Mouse (Mus musculus) bone marrow macrophage, adult 2 months (primary cell): Measurements from ENCODE around the gene Gm20388.

Experiments used
- CTCF ChIP-seq: IDR thresholded peaks from 2 replicates; pipeline ENCODE4 v1.5.1; 2012; ENCODE audit warnings: low read depth, mild to moderate bottlenecking, low read length, moderate library complexity
- POLR2A ChIP-seq: IDR thresholded peaks from 2 replicates; pipeline ENCODE4 v1.6.1; 2012; ENCODE audit warnings: mild to moderate bottlenecking, low read depth, low read length, borderline replicate concordance

DNA sequence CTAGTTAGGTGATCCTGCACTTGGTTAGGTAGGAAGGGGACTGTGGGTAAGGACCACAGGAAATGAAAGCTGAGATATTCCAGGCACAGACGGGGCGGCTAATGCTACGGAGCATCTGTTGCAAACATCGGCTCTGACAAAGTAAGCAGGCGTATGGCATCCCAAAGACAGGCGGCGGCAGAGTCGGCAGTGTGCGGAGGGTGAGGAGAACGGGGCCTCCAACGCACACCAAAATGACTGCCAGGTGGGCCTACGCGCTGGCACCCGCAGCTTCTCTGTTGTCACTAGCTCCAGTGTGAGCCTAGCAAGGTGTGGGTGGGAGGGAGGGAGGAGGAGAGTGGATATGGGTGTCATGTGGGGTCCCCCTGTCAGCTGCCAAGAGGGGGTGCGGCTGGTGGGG is 2730.8 kb downstream of the Gm20388 start:
- TF ChIP-seq CTCF (no peak), POLR2A (no peak)
